Mouse (Mus musculus) adrenal gland, postnatal 4 days (tissue): ENCODE data around the gene Pax6. TPM values are rescaled to one million over a fixed set of nuclear protein-coding genes. Genes with fewer than 3 reads are reported as not detected.

Experiments used
- DNase-seq, 2 experiments: peaks; one replicate each; pipeline ENCODE4 v3.0.0; 2021 to 2022; ENCODE audit warnings: low spot score in 2 of 2, mixed read lengths in 2 of 2
- total RNA-seq, 2 experiments: library from RNA; stranded (reverse); gene quantifications; 2 replicates each; pipeline ENCODE4 v1.2.3; 2021

Gene Pax6
- total RNA-seq, 2 experiments from 2014 or later = 1.1 to 4.5 TPM

DNA sequence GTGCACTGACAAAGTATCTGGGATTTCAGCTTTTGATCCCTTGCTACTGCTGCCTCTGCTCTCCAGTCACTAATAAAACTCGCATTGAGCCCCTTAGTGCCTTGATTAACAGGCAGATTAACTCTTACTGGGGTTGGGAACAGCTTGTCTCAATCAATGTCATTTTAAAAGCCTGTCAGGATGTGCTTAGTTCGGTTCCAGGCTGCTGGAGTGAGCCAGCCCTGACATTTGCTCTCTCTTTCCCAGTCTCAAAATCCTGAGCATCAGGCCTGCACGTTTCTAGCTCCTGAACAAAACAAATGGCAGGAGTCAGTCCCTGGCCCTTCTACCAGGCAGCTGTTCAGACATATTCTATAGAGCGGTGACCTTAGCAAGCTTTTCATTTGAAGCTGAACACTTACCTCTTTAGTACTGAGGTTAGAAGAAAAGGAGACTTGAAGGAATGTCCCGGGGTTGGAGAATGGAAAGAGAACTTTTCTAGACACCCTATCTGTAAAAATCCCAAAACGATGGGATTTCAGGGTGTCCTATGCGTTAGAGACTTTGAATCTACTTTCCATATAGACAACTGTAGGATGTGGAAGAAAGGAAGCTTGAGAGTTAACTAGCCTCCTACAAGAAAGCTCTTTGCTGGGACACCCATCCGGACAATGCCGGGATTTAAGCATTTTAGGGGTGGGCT is 2.6 kb downstream of the Pax6 start:
- no peak for DNase-seq

DNA sequence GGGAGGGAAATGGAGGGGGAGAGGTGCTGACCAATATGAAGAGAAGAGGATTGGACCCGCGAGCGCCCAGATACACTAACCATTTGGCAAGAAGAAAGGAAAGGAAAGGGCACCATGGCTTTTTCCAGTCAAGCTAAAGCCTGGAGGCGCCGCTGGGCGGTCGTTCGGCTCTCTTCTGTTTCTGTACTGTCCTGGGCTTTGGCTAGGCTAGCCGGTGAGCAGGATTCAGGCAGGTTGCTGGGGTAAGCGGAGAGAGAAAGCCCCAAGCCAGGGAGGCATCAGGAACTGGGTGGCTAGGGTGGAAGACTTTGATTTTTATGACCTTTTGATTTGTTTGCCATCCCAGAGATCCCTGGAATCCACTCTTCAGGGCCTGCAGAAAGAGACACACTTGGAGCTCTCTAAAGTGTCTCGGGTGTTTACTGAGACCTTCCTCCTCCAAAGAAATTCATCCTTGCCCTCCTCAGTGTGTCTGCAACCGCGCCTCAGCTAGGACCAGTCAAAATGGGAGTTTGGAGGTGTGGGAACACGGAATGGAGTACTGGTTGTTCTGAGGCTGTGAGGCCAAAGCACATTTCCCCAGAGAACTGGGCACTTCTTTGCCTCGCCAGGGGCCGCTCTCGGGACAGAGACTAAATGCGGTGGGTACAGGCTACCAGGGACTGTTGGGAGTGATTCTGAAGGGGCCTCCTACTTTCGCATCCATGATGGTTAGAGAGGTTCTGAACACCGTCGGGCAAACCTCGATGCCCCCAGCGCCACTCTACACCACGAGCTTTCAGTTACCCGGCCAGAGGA is 3.3 kb downstream of the Pax6 start:
- DNase-seq = no peak

DNA sequence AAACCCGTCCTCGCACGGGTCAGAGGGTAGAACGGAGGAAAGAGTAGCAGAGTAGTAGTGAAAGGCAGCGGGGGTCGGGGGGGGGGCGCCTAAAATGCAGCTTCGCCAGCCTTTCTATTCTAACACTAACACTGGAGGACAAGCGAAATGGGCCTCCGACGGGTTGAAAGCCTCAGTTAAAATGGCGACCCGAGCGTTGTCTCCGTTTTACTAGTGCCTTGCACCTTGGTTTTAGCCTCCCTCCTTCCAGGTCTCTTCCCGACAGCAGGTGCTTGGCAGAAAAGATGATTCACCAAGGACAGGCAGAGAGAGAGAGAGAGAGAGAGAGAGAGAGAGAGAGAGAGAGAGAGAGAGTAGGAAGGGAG is 3.9 kb downstream of the Pax6 start:
- no peak for DNase-seq

DNA sequence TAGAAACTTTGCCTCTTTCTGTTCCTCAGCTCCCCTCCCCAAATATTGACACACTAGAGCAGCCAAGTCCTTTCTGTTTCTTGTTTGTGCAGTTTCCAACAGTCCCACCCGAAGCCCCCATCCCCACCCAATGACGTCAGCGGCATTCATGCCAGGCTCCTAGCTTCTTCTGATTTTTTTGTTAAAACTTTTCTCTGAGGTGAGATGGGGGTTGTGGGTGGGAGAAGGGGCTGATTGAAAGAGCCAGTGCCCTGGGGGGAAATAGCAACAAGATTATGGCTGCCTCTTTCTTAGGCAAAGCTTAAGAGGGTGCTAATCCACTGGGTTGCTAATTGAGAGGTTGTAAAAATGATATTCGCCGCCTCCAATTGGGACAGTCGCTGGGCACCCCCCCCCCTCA is 4.4 kb downstream of the Pax6 start:
- DNase-seq = no peak

DNA sequence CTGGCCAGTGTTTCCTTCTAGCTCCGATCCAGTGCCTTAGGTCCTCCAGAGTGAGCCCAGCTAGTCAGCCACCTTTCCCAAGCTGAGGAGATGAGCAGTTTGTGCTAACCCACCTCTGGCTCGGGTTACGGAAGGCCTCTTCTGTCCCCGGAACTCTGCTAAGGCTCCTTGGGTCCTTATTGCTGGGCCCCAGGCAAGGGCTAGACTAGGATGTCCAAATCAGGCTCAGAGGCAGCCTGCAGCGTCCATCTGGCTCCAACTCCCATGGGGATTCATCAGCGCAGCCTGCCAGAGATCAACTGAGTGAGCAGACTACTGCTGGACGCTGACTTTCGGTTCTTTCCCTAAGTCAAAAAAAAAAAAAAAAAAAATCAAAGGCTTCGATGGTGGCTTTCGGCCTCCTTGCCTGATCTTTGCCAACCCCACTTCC is 4.9 kb downstream of the Pax6 start:
- no peak for DNase-seq

DNA sequence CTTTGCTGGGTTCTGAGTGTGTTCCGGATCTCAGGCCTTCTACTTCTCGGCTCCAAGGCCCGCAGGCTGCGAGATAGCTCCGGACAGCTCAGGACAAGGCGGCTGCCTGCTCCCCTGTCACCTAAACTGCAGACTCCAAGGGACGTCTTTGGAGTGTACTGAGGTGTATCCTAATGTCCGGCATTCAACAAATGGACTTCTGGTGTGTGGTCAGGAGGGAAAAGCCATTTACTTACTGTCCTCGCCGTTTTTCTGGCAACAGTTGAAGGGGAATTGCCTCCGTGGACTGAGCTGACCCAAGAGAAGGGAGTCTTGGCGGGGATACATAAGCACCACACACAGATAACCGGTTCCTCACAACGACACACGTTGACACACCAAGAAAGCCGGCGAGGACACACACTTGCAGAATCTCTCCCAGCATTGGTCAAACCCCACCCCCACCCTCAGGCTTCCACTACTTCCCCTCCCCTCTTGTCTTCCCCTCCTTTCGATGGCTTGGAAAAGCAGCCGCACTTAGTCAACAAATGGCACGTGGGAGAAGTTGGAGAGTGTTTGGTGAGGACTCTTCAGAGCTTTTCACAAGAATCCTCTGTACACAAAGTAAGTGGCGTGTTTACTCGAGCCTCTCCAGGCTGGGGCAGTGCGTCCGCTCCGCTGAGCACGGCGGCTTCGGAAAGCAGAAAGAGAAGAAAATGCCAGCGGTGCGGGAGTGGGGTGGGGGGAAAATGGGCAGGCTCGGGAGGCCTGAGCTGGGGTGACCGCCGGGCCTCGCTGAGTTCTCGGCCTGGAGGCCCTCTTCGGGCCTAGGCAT is 5.6 kb downstream of the Pax6 start:
- no peak for DNase-seq

DNA sequence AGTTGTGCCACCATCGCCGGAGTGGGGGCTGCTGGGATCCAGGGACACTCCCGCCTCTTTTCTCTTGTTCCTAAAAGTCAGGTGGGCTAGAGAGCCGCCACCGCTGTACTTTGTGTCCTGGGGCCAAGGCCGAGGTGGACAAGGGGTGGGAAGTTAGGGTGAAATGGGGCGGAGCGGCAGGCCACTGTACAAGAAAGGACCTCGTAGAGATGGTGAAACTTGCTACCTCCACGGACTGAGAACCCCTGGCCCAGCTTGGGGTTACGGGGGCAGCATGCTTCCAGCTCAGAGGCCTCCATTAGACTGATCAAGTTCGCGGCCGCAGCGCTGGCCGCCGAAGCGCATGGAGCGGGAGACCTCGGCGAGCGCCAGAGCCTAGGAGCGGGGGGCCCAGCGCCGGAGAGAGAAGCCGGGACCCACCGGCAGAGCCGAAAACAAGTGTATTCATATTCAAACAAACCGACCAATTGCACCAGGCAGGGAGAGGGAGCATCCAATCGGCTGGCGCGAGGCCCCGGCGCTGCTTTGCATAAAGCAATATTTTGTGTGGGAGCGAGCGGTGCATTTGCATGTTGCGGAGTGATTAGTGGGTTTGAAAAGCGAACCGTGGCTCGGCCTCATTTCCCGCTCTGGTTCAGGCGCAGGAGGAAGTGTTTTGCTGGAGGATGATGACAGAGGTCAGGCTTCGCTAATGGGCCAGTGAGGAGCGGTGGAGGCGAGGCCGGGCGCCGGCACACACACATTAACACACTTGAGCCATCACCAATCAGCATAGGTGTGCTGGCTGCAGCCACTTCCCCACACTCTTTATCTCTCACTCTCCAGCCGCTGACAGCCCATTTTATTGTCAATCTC is 6.4 kb downstream of the Pax6 start:
- peak in 1 of 2 experiments; percentile 46 for DNase-seq

DNA sequence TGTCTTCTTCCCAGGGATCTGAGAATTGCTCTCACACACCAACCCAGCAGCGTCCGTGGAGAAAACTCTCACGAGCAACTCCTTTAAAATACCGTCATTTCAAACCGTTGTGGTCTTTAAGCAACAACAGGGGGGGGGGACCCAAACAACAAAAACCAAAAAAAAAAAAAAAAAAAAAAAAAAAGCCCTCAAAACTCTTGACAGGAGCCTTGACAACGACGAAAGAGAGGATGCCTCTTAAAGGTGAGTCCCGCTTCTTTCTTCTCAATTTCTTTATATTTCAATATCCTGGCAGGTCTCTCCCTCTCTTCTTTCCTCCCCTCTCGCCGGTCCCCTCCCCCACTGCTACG is 7.0 kb downstream of the Pax6 start:
- DNase-seq = no peak

DNA sequence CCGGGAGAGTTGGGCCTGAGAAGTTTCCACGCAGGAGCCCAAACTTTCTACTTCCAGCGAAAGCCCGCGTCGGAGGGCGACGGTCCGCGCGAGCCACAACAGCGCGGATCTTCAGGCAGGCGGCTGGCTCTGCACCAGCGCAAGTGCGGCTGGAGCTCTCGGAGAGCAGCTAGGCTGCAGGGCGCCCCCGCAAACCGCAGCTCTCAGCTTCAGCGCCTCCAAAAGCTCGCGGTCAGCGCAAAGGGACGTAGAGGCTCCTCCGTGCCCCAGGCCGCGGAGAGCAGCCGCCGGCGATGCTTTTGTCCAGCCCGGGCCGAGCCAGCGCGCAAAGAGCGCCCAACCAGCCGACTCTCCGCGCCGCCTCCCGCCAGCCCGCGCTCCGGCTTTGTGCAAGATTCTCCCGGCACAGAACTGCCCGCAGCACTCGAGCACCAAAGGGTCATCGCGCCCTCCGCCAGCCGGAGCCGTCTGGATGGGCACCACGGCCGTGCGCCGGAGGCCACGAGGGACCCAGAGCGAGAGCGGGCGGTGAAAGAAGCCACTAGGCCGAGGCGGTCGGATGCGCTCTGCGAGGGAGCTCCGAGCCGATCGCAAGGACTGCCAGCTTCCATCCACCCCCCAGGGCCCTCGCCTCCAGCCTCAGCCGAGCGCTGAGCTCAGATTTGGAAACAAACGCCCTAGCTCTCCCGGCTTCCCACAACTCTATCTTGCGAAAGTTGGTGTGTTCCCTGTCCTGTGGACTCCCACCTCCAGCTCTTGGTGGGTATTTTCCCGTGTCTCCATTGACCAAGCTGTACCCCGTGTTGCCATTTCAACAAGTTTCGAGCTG is 7.6 kb downstream of the Pax6 start:
- DNase-seq = no peak

DNA sequence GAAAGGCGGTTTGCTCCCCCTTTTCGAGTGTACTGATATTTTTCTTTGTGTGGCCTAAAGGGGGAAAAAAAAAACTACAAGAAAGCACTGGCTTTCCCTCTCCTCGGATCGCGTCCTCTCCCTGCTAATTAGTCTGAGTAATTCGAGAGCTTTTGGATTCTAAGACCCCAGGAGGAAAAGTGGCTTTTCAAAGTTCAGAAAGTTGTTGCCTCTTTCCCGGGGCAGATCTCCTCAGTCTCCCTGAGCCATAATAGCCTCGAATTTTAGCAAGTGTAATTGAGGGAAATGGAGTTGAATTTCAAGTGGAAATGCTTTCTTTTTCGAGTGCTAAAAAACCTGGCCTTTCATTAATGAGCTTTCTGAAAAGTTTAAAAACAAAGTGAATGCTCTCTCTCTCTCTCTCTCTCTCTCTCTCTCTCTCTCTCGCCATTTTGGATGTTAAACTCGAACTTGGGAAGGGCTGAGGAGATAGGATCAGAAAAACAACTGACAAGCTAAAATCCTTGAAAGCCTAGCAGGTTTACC is 8.3 kb downstream of the Pax6 start:
- DNase-seq = no peak

DNA sequence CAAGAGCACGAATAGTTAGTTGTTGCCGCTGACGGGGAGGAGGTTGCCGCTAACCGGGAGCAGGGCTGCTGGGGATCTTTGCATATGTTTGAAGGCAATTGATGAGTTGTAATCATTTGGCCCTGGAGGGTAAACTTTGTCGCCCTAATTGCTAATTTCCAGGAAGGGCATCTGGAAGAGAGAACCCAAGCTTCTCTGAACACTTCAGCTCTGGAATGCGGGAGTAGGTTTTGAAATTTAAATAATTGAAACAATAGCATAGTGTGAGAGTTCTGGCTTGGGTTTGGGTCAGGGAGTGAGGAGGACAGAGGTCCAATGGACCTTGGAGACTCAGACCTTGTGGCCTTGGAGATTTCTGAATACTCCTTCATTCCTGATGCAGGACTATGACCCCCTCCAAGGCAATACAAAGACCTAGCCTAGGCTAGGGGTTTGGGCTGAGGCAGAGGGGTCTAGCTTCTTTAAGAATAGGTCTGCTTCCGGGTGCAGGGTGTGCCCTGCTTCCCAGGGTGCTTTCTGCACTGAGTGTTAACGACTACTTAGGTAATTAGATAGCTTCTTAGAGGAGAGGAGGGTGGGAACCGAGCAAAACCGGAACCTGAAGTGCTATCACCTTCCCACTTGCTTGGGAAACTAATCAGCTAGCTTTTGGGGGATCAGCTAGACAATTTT is 8.9 kb downstream of the Pax6 start:
- DNase-seq = no peak

DNA sequence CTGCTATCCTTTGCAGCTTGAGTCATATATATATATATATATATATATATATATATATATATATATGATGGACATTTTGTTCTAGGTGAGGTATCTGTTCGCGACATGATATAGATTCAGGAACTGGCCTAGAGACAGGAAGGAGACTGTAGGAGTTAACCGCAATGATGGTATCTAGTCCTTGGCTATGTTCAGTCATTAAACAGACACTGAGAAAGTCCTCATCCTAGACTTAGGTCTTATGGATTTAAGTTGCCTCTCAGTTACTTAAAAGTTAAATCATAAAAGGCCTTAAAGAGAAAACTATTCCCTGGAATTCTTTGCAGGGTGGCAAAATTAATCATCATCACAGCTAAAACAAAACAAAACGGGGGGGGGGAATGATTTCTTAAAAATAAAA is 9.6 kb downstream of the Pax6 start:
- DNase-seq = no peak

DNA sequence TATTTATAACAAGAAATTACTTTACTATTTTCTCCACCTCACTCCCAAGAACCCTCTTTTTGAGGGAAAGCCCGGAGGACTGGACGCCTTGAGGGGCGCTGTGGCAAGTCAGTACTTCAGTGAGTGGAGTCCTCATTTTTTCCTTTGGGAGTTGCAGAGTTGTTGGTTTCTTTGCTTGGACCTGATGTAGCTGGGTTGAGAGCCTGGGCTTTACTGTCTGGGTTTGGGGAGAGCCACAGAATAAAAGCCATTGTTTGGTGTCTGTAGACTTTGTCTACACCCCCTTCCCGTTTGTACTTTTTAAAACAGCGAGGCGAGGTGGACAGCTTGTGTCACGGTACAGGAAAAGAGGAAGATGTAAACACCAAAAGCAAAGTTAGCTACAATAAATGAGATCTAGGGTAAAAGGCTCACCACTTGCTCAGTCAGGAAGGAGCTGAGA is 10.2 kb downstream of the Pax6 start:
- DNase-seq = no peak

DNA sequence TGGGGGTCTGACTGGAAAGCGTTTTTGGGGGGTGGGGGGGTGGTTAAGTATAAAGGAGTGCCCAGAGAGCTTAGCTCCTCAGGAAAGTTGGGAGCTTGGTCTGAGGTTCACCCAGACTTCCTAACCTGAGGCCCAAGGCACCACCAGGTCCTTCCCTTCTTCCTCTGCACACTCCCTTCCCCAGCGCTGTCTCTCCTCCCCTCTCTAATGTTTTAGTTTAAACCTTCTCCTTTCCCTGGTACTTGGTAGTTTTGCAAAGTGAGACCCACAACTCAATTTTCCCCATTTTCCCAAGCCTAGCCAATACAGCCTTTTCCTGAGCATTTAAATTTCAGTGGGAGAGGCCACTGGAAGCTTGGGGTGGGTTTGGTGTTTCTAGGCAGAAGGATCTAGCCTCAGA is 10.6 kb downstream of the Pax6 start:
- no peak for DNase-seq

DNA sequence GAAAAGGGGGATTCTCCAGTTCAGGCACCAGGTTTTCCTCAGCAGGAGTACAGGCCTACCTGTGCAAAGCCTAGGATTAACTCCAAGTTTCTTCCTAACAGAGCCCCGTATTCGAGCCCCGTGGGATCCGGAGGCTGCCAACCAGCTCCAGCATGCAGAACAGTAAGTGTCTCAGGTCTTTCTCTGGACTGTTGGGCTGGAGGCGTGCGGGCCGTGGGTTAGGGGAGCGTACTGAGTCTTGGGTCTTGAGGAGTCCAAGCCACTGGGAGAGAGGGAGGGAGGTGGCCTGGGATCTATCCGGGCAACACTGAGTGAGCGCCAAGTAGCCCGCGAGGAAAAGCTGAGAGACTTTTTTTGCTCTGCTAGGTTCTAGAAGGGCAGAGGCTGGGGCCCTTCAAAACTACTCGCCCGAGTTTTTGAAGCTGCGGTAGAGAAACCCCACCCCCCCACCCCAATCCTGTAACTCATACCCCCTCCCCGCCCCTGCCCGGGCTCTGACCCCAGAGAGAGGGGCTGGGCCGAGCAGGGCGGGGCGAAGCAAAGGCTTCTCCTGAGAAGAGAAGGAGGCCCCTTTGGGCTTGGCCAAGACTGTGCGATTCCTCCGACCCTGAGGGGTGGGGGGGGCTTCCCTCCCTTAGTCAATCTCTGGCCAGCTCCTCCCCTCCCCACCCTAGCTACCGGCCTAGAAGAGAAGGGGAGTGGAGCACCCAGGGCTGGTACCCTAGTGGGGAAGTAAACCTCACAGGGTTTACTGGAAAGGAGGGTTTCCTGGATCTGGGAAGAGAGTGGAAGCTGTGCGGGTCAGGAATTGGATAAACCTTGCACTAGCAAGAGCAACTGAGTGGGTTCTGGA is 11.7 kb downstream of the Pax6 start:
- DNase-seq = no peak

DNA sequence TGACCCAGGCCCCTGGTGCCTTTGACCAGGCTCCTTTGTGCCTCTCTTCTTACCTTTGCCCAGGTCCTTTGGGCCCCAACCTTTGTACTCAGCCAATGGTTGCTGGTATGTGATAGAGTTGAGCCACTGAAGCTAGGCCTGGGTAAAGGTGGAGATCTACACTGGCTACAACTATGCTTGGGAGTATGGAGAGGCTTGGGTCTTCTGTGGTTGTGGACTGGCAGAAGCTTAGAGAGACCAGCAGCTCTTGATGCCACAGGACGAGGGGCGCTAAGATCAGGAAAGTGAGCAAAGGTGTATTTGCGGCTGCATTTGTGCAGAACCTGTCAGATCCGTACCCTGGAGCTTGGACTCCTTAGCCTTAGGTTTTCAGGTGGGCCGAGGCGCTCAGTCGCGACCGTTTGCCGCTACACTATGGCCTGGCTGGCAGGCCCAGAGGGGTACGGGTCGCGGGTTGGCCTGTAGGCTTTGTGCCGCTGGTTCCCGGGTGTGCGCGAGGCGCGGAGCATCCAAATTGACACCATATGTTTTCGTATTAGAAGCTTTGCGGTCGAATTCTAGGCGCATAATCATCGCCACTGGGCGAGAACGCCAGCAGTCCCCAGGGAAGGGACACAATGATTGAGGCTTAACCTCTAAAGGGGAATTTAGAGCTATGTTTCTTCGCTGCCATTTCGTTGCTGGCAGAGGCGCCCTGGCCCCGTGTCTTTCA is 12.5 kb downstream of the Pax6 start:
- no peak for DNase-seq

DNA sequence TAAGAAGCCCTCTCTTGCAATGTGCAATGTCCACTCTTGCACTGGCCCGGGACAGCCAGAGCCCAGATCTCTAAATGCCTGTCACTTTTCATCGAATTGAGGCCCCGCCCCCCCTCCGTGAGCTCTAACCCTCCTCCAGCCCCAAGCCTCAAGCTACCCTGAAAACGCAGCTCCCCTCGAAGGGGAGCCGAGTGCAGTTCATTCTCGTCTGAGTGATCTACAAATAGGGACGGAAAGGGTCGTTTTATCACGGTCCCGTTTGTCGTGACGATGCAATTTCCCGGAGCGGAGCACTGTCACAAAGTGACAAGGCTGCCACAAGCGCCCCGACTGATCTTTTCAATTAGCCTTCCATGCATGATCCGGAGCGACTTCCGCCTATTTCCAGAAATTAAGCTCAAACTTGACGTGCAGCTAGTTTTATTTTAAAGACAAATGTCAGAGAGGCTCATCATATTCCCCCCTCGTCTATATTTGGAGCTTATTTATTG is 13.4 kb downstream of the Pax6 start:
- no peak for DNase-seq
